Mouse (Mus musculus) neural tube, postnatal 0 days (tissue): ENCODE measurements around the gene Tm7sf3. TPM values are rescaled to one million over a fixed set of nuclear protein-coding genes. Genes with fewer than 3 reads are reported as not detected.

Source experiments
- polyA plus RNA-seq: library from polyadenylated mRNA; unstranded; fragments of >200 nt; fragmentation: Nextera tagmentation; extraction: Ambion mirVana; gene quantifications from 2 replicates; pipeline ENCODE4 v1.2.1, GENCODE M21; 2015

Gene Tm7sf3
- polyA plus RNA-seq: 36.9 and 38.3 TPM in 2 replicates

GRCm38 (mm10) chr6:146642276-146643183 is at the start of gene Tm7sf3, which contains the start of gene Med21:
Tm7sf3 (minus strand) TSS chr6:146642824.
Med21 (plus strand) TSS chr6:146642547.

DNA sequence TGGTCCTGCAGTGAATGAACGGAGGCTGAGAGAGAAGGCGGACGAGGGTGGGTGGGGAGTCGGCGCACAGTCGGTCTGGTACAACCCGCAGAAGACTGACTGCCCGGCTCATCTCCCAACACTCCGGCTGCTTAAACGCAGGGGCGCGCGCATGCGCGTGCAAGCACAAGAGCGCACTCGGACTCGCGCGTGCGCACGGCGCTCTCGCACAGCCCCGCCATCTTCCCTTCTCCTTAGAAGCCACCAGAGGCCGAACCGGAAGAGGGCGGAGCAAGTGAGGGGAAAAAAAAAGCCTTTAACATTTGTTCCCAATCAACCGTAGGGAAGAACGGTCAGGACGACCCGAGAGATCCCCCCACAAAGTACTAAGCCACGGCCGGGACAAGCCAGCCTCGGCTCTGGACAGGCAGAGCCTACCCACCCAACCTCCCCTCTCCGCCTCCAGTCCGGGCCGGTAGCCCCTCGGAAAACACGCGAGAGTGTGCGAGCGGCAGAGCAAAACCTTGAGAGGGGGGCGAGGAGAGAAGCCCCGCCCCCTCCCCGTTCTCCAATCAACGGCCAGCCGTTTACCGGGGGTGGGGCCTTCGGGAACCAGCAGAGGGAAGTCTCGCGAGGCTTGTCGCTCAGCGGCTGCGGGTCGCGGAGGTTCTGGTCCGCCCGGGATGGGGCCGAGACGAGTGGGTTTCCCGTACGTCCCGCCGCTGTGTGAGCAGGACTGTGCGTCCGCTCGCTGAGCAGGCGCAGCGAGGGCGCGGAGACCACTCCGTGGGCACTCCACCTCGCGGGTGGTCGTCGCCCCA is 65.1 kb downstream of the Tm7sf3 start, which contains the start of gene Ints13:
Gene Ints13, minus strand, starts transcription at position 526 of the 800 bp plus-strand sequence.

GRCm38 (mm10) chr6:146576903-146577302 is 65.7 kb downstream of the Tm7sf3 start, which contains the start of gene Fgfr1op2:
Fgfr1op2 (plus strand) TSS chr6:146577203.

Other genes with a start within 250 kb of the Tm7sf3 start
- 18.4 and 21.5 TPM in 2 replicates for gene Itpr2, start 140.6 kb downstream of the Tm7sf3 start, polyA plus RNA-seq
- 45.7 and 53.7 TPM in 2 replicates for gene Fgfr1op2, start 65.6 kb downstream of the Tm7sf3 start, polyA plus RNA-seq
- gene Ints13, start 65.0 kb downstream of the Tm7sf3 start, polyA plus RNA-seq: 24.3 and 27.6 TPM in 2 replicates
- gene Med21, start 277 bp downstream of the Tm7sf3 start, polyA plus RNA-seq: 129 and 135 TPM in 2 replicates
- gene Stk38l, start 82.2 kb upstream of the Tm7sf3 start, polyA plus RNA-seq: 12.0 and 12.1 TPM in 2 replicates
- 6.4 and 6.9 TPM in 2 replicates for gene Arntl2, start 153.2 kb upstream of the Tm7sf3 start, polyA plus RNA-seq
- gene Smco2, start 207.3 kb upstream of the Tm7sf3 start, polyA plus RNA-seq: not detected in 2 replicates
- gene Ppfibp1, start 245.7 kb upstream of the Tm7sf3 start, polyA plus RNA-seq: 16.9 and 23.7 TPM in 2 replicates